8 mouse cellular contexts compared by ENCODE assay signal in the genomic region with DNA sequence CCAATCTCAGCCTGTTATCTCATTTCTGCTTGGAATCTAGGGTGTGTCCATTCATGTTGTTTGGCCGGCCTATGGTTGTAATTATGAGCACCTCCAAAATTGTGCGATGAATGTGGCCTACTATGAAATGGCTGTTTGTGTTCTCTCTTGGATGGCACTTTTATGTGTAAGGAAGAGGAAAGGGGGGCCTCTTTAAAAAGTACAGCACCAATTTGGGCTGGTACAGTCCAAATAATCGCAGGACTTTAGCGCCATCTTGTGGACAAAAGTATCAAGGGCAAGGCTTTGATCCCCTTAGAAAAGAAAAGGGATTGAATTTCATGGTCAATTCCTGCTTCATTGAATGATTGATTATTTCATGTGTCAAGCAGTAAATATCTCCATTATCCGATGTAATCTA. TPM values are rescaled to one million over a fixed set of nuclear protein-coding genes. Genes with fewer than 3 reads are reported as not detected.
A peak's percentile ranks its signal among the peaks of the same experiment; 100 is the strongest.
DNase-seq lines count a peak whose midpoint lies in the region; ATAC-seq and TF ChIP-seq lines count a peak whose summit lies in the region.

No protein-coding gene starts in this region.

- TF ChIP-seq CTCF in gastrocnemius, adult 2 months (IDR thresholded peaks at IDR 0.05): peak; percentile 87

- 18% methylated on average over 5 of the region's 5 CpGs for WGBS in midbrain, embryonic 11.5 days

- H3K27me3 ChIP-seq in midbrain, embryonic 11.5 days (ENCODE audit: control insufficient read depth, insufficient read depth, low read length): no peaks in the 10 kb centered on the region

- no peaks in the 10 kb centered on the region for H3K36me3 ChIP-seq in midbrain, embryonic 11.5 days (ENCODE audit: control insufficient read depth, insufficient read depth, low read length)

- no peak overlapping the region for H3K4me2 ChIP-seq in midbrain, embryonic 11.5 days

- DNase-seq in gastrocnemius, adult 2 months: peak; percentile 27
- no peak for DNase-seq in gastrocnemius, adult 8-10 months (ENCODE audit: low spot score in 2 of 2)
- peak; percentile 20 for DNase-seq in Muller cell, postnatal 12 days (ENCODE audit: inconsistent ontology term)
- DNase-seq in cerebellum, postnatal 25 days: peak; percentile 49 to 76
- DNase-seq in layer of hippocampus, postnatal 10 days (ENCODE audit: low spot score in 2 of 2): peak; percentile 71 to 73
- DNase-seq in midbrain, embryonic 11.5 days (ENCODE audit: low spot score, missing footprints): peak; percentile 98
- peak; percentile 16 for DNase-seq in testis, postnatal 14 days (ENCODE audit: low spot score)

- H3K4me1 ChIP-seq in midbrain, embryonic 11.5 days (ENCODE audit: control insufficient read depth, insufficient read depth, low read length): no peaks in the 10 kb centered on the region

- H3K9ac ChIP-seq in midbrain, embryonic 11.5 days (ENCODE audit: low read length): no peak overlapping the region

- H3K9me3 ChIP-seq in midbrain, embryonic 11.5 days (ENCODE audit: control insufficient read depth, low read length): no peaks in the 10 kb centered on the region; the same call in 1 of the 2 replicates

- peak; percentile 42 for ATAC-seq in granulocyte monocyte progenitor cell, adult 5-6 weeks (replicated peaks; ENCODE audit: poor library complexity, severe bottlenecking)
- peak; percentile 64 for ATAC-seq in midbrain, embryonic 11.5 days (ENCODE audit: low FRiP score)

- no peak overlapping the region for H3K27ac ChIP-seq in gastrocnemius, adult 2 months
- no peak overlapping the region for H3K27ac ChIP-seq in midbrain, embryonic 11.5 days (ENCODE audit: low read depth, low read length)

- no peak overlapping the region for H3K4me3 ChIP-seq in gastrocnemius, adult 2 months
- no peak overlapping the region for H3K4me3 ChIP-seq in midbrain, embryonic 11.5 days (ENCODE audit: low read depth, low read length)

- intact Hi-C loops in gastrocnemius, adult 2 months (cut with DNase I): loop anchor here (1.0 to 10.0 kb wide), 3 partner anchors 807 to 1020 kb away; no protein-coding TSS in a partner anchor

RNA-seq across cellular contexts. Expression of gene Nell2, which starts 46.3 kb away (rescaled TPM):
- under 1 TPM; 0.18 to 0.36 TPM for total RNA-seq in gastrocnemius, adult 2 months (2021)
- under 1 TPM; 0.21 to 0.31 (median 0.22) TPM for total RNA-seq in gastrocnemius, adult 8-10 months (2022)
- not detected in 2 replicates for total RNA-seq in granulocyte monocyte progenitor cell, adult 5-6 weeks (2014; fragmentation: Nextera tagmentation)
- not detected in 2 replicates for total RNA-seq in granulocyte monocyte progenitor cell, adult 5-6 weeks (2017)
- 100 to 1,000 TPM; 636 to 651 TPM for total RNA-seq in layer of hippocampus, postnatal 10 days (2021)
- polyA plus RNA-seq in midbrain, embryonic 11.5 days (2014; fragmentation: Nextera tagmentation; extraction: Ambion mirVana): 81.0 and 84.3 TPM in 2 replicates

Comparison
In these comparisons a context has a peak if more than half of its experiments do, and no peak if none do; other contexts are left out.
1. DNase-seq: peak in gastrocnemius, adult 2 months (single experiment), Muller cell, postnatal 12 days (single experiment), cerebellum, postnatal 25 days (2 of 2), layer of hippocampus, postnatal 10 days (2 of 2), midbrain, embryonic 11.5 days (single experiment) and testis, postnatal 14 days (single experiment); none in gastrocnemius, adult 8-10 months (0 of 2).
2. RNA of gene Nell2, which starts 46.3 kb away (total RNA-seq): 636 to 651 TPM in layer of hippocampus, postnatal 10 days; 0.18 to 0.36 TPM in gastrocnemius, adult 2 months, 0.21 to 0.31 TPM in gastrocnemius, adult 8-10 months and not detected in granulocyte monocyte progenitor cell, adult 5-6 weeks; every median in the first group is over 100 times any median in the second.